Mouse (Mus musculus): ENCODE measurements at regions not wholly inside any gene's neighbourhood (a gene's known extent, or its start where the extent isn't known, plus 50 kb on each side); places are given as distances from the start of the nearest gene placed in this dataset.
"Not testable (repeated sequence)": the region's sequence is repeated elsewhere in the genome, so short reads cannot be mapped to it uniquely, and the experiment has no call there.

- not testable (repeated sequence) for TF ChIP-seq ETS1 (conservative IDR thresholded peaks at IDR 0.05; ENCODE audit: low read depth, low read length); POLR2A (IDR thresholded peaks at IDR 0.05; ENCODE audit: low read depth, low read length); E2F4 (IDR thresholded peaks at IDR 0.05; ENCODE audit: insufficient replicate concordance, low read depth, low read length); BHLHE40 (IDR thresholded peaks at IDR 0.05; ENCODE audit: low read depth, low read length); CTCF (conservative IDR thresholded peaks at IDR 0.05 in 1 of 2, IDR thresholded peaks at IDR 0.05 in 1 of 2; ENCODE audit: low read depth in 2 of 2, low read length in 2 of 2); EP300 (IDR thresholded peaks at IDR 0.05; ENCODE audit: low read length); JUND (conservative IDR thresholded peaks at IDR 0.05; ENCODE audit: low read depth, low read length); MXI1 (IDR thresholded peaks at IDR 0.05; ENCODE audit: low read depth, low read length); TCF12 (IDR thresholded peaks at IDR 0.05; ENCODE audit: low read depth, low read length); KAT2A (IDR thresholded peaks at IDR 0.05; ENCODE audit: insufficient replicate concordance, low read length); ZNF384 (IDR thresholded peaks at IDR 0.05; ENCODE audit: low read depth, low read length); POLR2AphosphoS2 (IDR thresholded peaks at IDR 0.05; ENCODE audit: low read depth, low read length); MYC (IDR thresholded peaks at IDR 0.05; ENCODE audit: low read depth, low read length)
These were observed 1053.0 kb upstream of the Nova1 start for GRCm38 (mm10) chr12:47871738-47872137.

Data from CH12.LX (cell line).